Mouse (Mus musculus) CH12.LX (cell line): ENCODE measurements around the gene Tctn3. TPM values are rescaled to one million over a fixed set of nuclear protein-coding genes. Genes with fewer than 3 reads are reported as not detected.

Experiments
- DNase-seq: peaks from one replicate; pipeline ENCODE4 v3.0.0-alpha.2; 2013; ENCODE audit errors: extremely low read depth
- H3K27ac ChIP-seq: 2 replicates; pipeline ENCODE4 v1.5.1; 2012; ENCODE audit warnings: low read depth, mild to moderate bottlenecking, control low read depth, moderate library complexity; ENCODE audit not compliant: insufficient read depth
- H3K27me3 ChIP-seq: replicated peaks from 2 replicates; pipeline ENCODE3; 2012; ENCODE audit warnings: inconsistent platforms
- H3K36me3 ChIP-seq, 2 experiments: replicated peaks in 1 of 2; 2 replicates each; pipeline versions ENCODE3 to v1.6.1; 2012; ENCODE audit warnings: inconsistent platforms in 1 of 2, low read length in 1 of 2, mild to moderate bottlenecking in 1 of 2, mixed read lengths in 1 of 2, moderate library complexity in 1 of 2; ENCODE audit not compliant: control insufficient read depth in 1 of 2, insufficient read depth in 1 of 2
- H3K4me1 ChIP-seq, 2 experiments: 2 replicates each; pipeline ENCODE4 v1.6.1; 2012; ENCODE audit warnings: inconsistent platforms in 1 of 2, moderate library complexity in 1 of 2; ENCODE audit not compliant: insufficient read depth in 2 of 2, control insufficient read depth in 1 of 2
- H3K4me2 ChIP-seq: 2 replicates; pipeline ENCODE4 v1.6.1; 2012; ENCODE audit warnings: low read depth, mild to moderate bottlenecking, control low read depth; ENCODE audit not compliant: poor library complexity, insufficient read depth, severe bottlenecking
- H3K4me3 ChIP-seq, 3 experiments: fragments of 150-350 bp in 1 of 3; sonication (generic) in 1 of 3; replicated peaks in 1 of 3; 2 replicates each; pipeline versions ENCODE3 to v1.5.1; 2011 to 2012; ENCODE audit warnings: low read depth in 2 of 3, low read length in 2 of 3, mild to moderate bottlenecking in 2 of 3, moderate library complexity in 2 of 3, control low read depth in 1 of 3, improper control_type of control experiment in 1 of 3, inconsistent platforms in 1 of 3, mixed read lengths in 1 of 3; ENCODE audit not compliant: poor library complexity in 1 of 3
- H3K79me2 ChIP-seq: replicated peaks from 2 replicates; pipeline ENCODE4 v1.6.1; 2012; ENCODE audit warnings: mild to moderate bottlenecking, moderate library complexity; ENCODE audit not compliant: control insufficient read depth, poor library complexity, insufficient read depth, severe bottlenecking; ENCODE audit errors: extremely low read depth
- H3K9ac ChIP-seq: 2 replicates; pipeline ENCODE4 v1.6.1; 2012; ENCODE audit warnings: low read depth, mild to moderate bottlenecking, control low read depth, moderate library complexity; ENCODE audit not compliant: insufficient read depth
- H3K9me3 ChIP-seq: replicated peaks from 2 replicates; pipeline ENCODE3; 2012; ENCODE audit warnings: low read length, inconsistent platforms, mixed read lengths
- BHLHE40 ChIP-seq: IDR thresholded peaks from 2 replicates; pipeline ENCODE4 v1.6.1; 2011; ENCODE audit warnings: mild to moderate bottlenecking, low read depth, low read length, improper control_type of control experiment
- CHD1 ChIP-seq: IDR thresholded peaks from 2 replicates; pipeline ENCODE4 v1.6.1; 2012; ENCODE audit warnings: low read depth, low read length, improper control_type of control experiment, inconsistent platforms
- CHD2 ChIP-seq: IDR thresholded peaks from 2 replicates; pipeline ENCODE4 v1.6.1; 2011; ENCODE audit warnings: low read length, improper control_type of control experiment
- E2F4 ChIP-seq: IDR thresholded peaks from 2 replicates; pipeline ENCODE4 v1.6.1; 2011; ENCODE audit warnings: low read depth, low read length, improper control_type of control experiment; ENCODE audit not compliant: insufficient replicate concordance
- EP300 ChIP-seq: IDR thresholded peaks from 2 replicates; pipeline ENCODE4 v1.6.1; 2011; ENCODE audit warnings: low read length, improper control_type of control experiment
- ETS1 ChIP-seq: conservative IDR thresholded peaks from 2 replicates; pipeline ENCODE4 v1.6.1; 2012; ENCODE audit warnings: low read depth, mild to moderate bottlenecking, inconsistent platforms, low read length, improper control_type of control experiment, moderate library complexity
- JUN ChIP-seq: IDR thresholded peaks from 2 replicates; pipeline ENCODE4 v1.6.1; 2011; ENCODE audit warnings: low read depth, mild to moderate bottlenecking, low read length, improper control_type of control experiment, moderate library complexity; ENCODE audit not compliant: insufficient read depth
- JUND ChIP-seq: conservative IDR thresholded peaks from 2 replicates; pipeline ENCODE4 v1.6.1; 2011; ENCODE audit warnings: low read depth, low read length, improper control_type of control experiment
- KAT2A ChIP-seq: IDR thresholded peaks from 2 replicates; pipeline ENCODE4 v1.6.1; 2012; ENCODE audit warnings: low read length, improper control_type of control experiment, inconsistent platforms; ENCODE audit not compliant: insufficient replicate concordance
- MAZ ChIP-seq: IDR thresholded peaks from 2 replicates; pipeline ENCODE4 v1.6.1; 2012; ENCODE audit warnings: low read depth, mild to moderate bottlenecking, inconsistent platforms, low read length, improper control_type of control experiment, moderate library complexity
- MXI1 ChIP-seq: IDR thresholded peaks from 2 replicates; pipeline ENCODE4 v1.6.1; 2011; ENCODE audit warnings: mild to moderate bottlenecking, low read depth, low read length, improper control_type of control experiment
- NELFE ChIP-seq: IDR thresholded peaks from 2 replicates; pipeline ENCODE4 v1.6.1; 2011; ENCODE audit warnings: low read depth, low read length, improper control_type of control experiment
- PAX5 ChIP-seq: IDR thresholded peaks from 2 replicates; pipeline ENCODE4 v1.6.1; 2012; ENCODE audit warnings: low read length, inconsistent platforms, mixed read lengths
- RAD21 ChIP-seq: IDR thresholded peaks from 2 replicates; pipeline ENCODE4 v1.6.1; 2011; ENCODE audit warnings: low read depth, mild to moderate bottlenecking, low read length, improper control_type of control experiment, moderate library complexity
- SIN3A ChIP-seq: IDR thresholded peaks from 2 replicates; pipeline ENCODE4 v1.6.1; 2012; ENCODE audit warnings: low read length, improper control_type of control experiment, inconsistent platforms
- SMC3 ChIP-seq: IDR thresholded peaks from 2 replicates; pipeline ENCODE4 v1.6.1; 2011; ENCODE audit warnings: low read depth, low read length, improper control_type of control experiment
- TCF12 ChIP-seq: IDR thresholded peaks from 2 replicates; pipeline ENCODE4 v1.6.1; 2014; ENCODE audit warnings: low read depth, mild to moderate bottlenecking, inconsistent platforms, low read length, improper control_type of control experiment
- ZC3H11A ChIP-seq: IDR thresholded peaks from 2 replicates; pipeline ENCODE4 v1.6.1; 2012; ENCODE audit warnings: low read depth, mild to moderate bottlenecking, inconsistent platforms, low read length, improper control_type of control experiment
- ZKSCAN1 ChIP-seq: IDR thresholded peaks from 2 replicates; pipeline ENCODE4 v1.6.1; 2012; ENCODE audit warnings: low read depth, inconsistent platforms, low read length, improper control_type of control experiment, borderline replicate concordance
- ZNF384 ChIP-seq: IDR thresholded peaks from 2 replicates; pipeline ENCODE4 v1.6.1; 2012; ENCODE audit warnings: low read depth, low read length, improper control_type of control experiment, inconsistent platforms
- dilution Hi-C: fragments of 300-500 bp; cut with MboI; formaldehyde crosslinking; loops from 2 replicates; pipeline ENCODE4 v1.14.3; 2020; ENCODE audit warnings: low sequenced_read_pairs; ENCODE audit not compliant: extremely low pct_unique_long_range_greater_than_20kb, extremely low pct_ligation_motif_present
- in situ Hi-C: fragments of 300-500 bp; cut with MboI; formaldehyde crosslinking; loops from 3 replicates; pipeline ENCODE4 v1.14.3; 2019; ENCODE audit warnings: low sequenced_read_pairs, low pct_ligation_motif_present, low pct_unique_long_range_greater_than_20kb, mixed read lengths
- polyA plus RNA-seq: library from polyadenylated mRNA; unstranded; fragments of >175 nt; gene quantifications from 2 replicates; pipeline ENCODE4 v1.2.1, GENCODE M21; 2012; ENCODE audit warnings: low read depth; ENCODE audit not compliant: insufficient read length
- total RNA-seq, 2 experiments: library from RNA; depleted of rRNA; stranded (reverse); fragments of 300-350 nt in 1 of 2; fragments of >200 nt in 1 of 2; gene quantifications; 2 replicates each; pipeline ENCODE4 v1.2.3; 2012 to 2014

Tctn3 gene
- total and polyA plus RNA-seq, 3 experiments, result 6.4 to 10.6 (median 9.9) TPM

DNA sequence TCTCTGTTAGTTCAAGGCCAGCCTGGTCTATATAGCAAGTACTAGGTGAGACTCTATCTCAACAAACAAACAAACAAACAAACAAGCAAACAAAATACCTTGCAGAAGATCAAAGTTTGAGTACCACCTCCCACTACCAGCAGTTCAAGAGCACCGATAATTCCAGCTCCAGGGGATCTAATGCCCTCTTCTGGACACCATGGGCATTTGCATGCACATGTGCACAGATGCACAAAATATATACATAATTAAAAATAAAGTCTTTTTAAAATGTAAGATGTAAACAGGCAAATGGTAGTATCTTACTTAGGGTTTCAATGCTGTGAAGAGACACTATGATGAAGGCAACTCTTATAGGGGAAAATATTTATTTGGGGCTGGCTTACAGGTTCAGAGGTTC lies 21.1 kb upstream of the Tctn3 start (continued):
- no peak for TF ChIP-seq BHLHE40
- TF ChIP-seq CHD1, result no peak
- no peak for TF ChIP-seq ZNF384
- no peak for TF ChIP-seq KAT2A
- TF ChIP-seq ETS1, result no peak
- TF ChIP-seq, all 38 proteins: peak for 4

- no peaks in the 10 kb centered on the region for H3K36me3 ChIP-seq
- no peak overlapping the region for H3K27ac ChIP-seq
- H3K4me1 ChIP-seq, result peaks cover 0 to 15% of the 10 kb centered on the region in 2 experiments; a peak in 2 of 4 replicates
- dilution Hi-C loops (no loop called here), in situ Hi-C loops (no loop called here)
- H3K9ac ChIP-seq, result no peak overlapping the region
- no peak overlapping the region for H3K4me3 ChIP-seq
- no peak for DNase-seq
- no peak overlapping the region for H3K4me2 ChIP-seq
- no peak for TF ChIP-seq MXI1
- TF ChIP-seq ZC3H11A, result no peak
- no peak for TF ChIP-seq EP300
- TF ChIP-seq CHD2, result no peak
- TF ChIP-seq MAZ, result no peak
- TF ChIP-seq PAX5, result no peak
- no peak for TF ChIP-seq SIN3A
- TF ChIP-seq JUN, result no peak
- no peak for TF ChIP-seq ZKSCAN1
- H3K27me3 ChIP-seq, result no peaks in the 10 kb centered on the region
- no peaks in the 10 kb centered on the region for H3K79me2 ChIP-seq
- no peaks in the 10 kb centered on the region for H3K9me3 ChIP-seq
Observed at GRCm38 (mm10) chr19:40632668-40633067, 20.6 kb upstream of the Tctn3 start.

DNA sequence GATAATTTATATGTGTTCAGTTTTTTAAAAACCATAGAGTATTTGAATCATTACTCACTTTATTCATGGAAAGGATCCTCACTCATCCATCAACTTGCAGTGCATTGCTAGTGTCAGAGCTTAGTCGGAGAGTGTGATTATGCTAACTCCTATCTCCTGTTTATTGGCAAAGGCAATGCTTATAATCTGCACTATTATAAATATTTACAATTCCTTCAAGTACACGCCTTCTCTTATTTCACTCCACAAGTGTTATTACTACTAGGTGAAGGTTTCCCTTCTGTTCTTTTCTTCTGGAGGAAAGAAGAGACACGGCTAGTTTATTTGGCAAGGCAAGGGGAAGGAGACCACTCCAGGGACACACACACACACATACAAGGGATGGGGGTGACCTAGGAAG lies 20.2 kb upstream of the Tctn3 start:
- H3K27me3 ChIP-seq, result no peaks in the 10 kb centered on the region
- H3K9me3 ChIP-seq, result no peaks in the 10 kb centered on the region
- in situ Hi-C loops, result no loop called here
- no peaks in the 10 kb centered on the region for H3K79me2 ChIP-seq
- H3K4me2 ChIP-seq, result no peak overlapping the region
- no peak for TF ChIP-seq E2F4
- no peak for TF ChIP-seq JUND
- no peak for TF ChIP-seq PAX5
- no peak for TF ChIP-seq MAZ
- no peak for TF ChIP-seq TCF12
- no peak for TF ChIP-seq SIN3A
- TF ChIP-seq SMC3, result no peak
- TF ChIP-seq NELFE, result no peak
- no peak for TF ChIP-seq RAD21
- no peak overlapping the region for H3K27ac ChIP-seq
- no peak overlapping the region for H3K9ac ChIP-seq
- dilution Hi-C loops, result no loop called here
- no peak for DNase-seq
- H3K4me1 ChIP-seq, result peaks cover 0 to 10% of the 10 kb centered on the region in 2 experiments; a peak in 2 of 4 replicates
- no peaks in the 10 kb centered on the region for H3K36me3 ChIP-seq
- no peak overlapping the region for H3K4me3 ChIP-seq
